Mouse (Mus musculus) heart, postnatal 14 days (tissue): ENCODE data around the gene Dnajc6. TPM values are rescaled to one million over a fixed set of nuclear protein-coding genes. Genes with fewer than 3 reads are reported as not detected.

Experiments used
- DNase-seq, 2 experiments: peaks; one replicate each; pipeline ENCODE4 v3.0.0; 2021 to 2022
- intact Hi-C: fragments of 180-260 bp; cut with DNase I; formaldehyde crosslinking; loops from one replicate; pipeline ENCODE4 v1.15.1; 2025
- total RNA-seq, 2 experiments: library from RNA; stranded (reverse); gene quantifications; 2 replicates each; pipeline ENCODE4 v1.2.3; 2021

The Dnajc6 gene
- total RNA-seq, 2 experiments from 2014 or later: 1.1 to 1.4 TPM

GRCm38 (mm10) chr4:101505966-101506365 lies 9.5 kb downstream of the Dnajc6 start:
- intact Hi-C loops: no loop called here

GRCm38 (mm10) chr4:101506372-101506771 lies 9.9 kb downstream of the Dnajc6 start:
- no peak for DNase-seq

More at GRCm38 (mm10) chr4:101505966-101506365, 9.5 kb downstream of the Dnajc6 start:
- DNase-seq: no peak

GRCm38 (mm10) chr4:101507571-101508422 lies 11.3 kb downstream of the Dnajc6 start:
- intact Hi-C loops: no loop called here
- DNase-seq: peak; percentile 23 to 28

More at GRCm38 (mm10) chr4:101506372-101506771, 9.9 kb downstream of the Dnajc6 start:
- intact Hi-C loops: no loop called here

GRCm38 (mm10) chr4:101508431-101508830 lies 12.0 kb downstream of the Dnajc6 start:
- intact Hi-C loops: no loop called here
- no peak for DNase-seq

- peak in 1 of 2 experiments; percentile 2 for DNase-seq
- intact Hi-C loops: no loop called here
Measured at GRCm38 (mm10) chr4:101508851-101509577, 12.6 kb downstream of the Dnajc6 start.

- intact Hi-C loops: no loop called here
- DNase-seq: no peak
Measured at GRCm38 (mm10) chr4:101510111-101510903, 13.9 kb downstream of the Dnajc6 start.

- intact Hi-C loops: no loop called here
- no peak for DNase-seq
Measured at GRCm38 (mm10) chr4:101510904-101511210, 14.4 kb downstream of the Dnajc6 start.

- intact Hi-C loops: no loop called here
- DNase-seq: no peak
Measured at GRCm38 (mm10) chr4:101511768-101512521, 15.5 kb downstream of the Dnajc6 start.

GRCm38 (mm10) chr4:101513251-101513650 lies 16.8 kb downstream of the Dnajc6 start:
- intact Hi-C loops: no loop called here
- DNase-seq: no peak

GRCm38 (mm10) chr4:101515853-101516252 lies 19.4 kb downstream of the Dnajc6 start:
- no peak for DNase-seq
- intact Hi-C loops: no loop called here

- no peak for DNase-seq
- intact Hi-C loops: no loop called here
Measured at GRCm38 (mm10) chr4:101516434-101517168, 20.2 kb downstream of the Dnajc6 start.

- no peak for DNase-seq
- intact Hi-C loops: no loop called here
Measured at GRCm38 (mm10) chr4:101531901-101532300, 35.5 kb downstream of the Dnajc6 start.

GRCm38 (mm10) chr4:101540516-101540915 lies 44.1 kb downstream of the Dnajc6 start:
- no peak for DNase-seq
- intact Hi-C loops: no loop called here

- intact Hi-C loops: no loop called here
- DNase-seq: peak; percentile 10 to 43
Measured at GRCm38 (mm10) chr4:101549958-101550591, 53.6 kb downstream of the Dnajc6 start.

GRCm38 (mm10) chr4:101550671-101551161 lies 54.3 kb downstream of the Dnajc6 start:
- intact Hi-C loops: no loop called here
- peak; percentile 49 to 72 for DNase-seq

- intact Hi-C loops: no loop called here
- no peak for DNase-seq
Measured at GRCm38 (mm10) chr4:101551425-101551824, 55.0 kb downstream of the Dnajc6 start.

- DNase-seq: no peak
- intact Hi-C loops: no loop called here
Measured at GRCm38 (mm10) chr4:101552372-101552771, 55.9 kb downstream of the Dnajc6 start.

GRCm38 (mm10) chr4:101555016-101555415 lies 58.6 kb downstream of the Dnajc6 start:
- DNase-seq: no peak

GRCm38 (mm10) chr4:101560137-101560536 lies 63.7 kb downstream of the Dnajc6 start:
- DNase-seq: no peak
- intact Hi-C loops: no loop called here

More at GRCm38 (mm10) chr4:101555016-101555415, 58.6 kb downstream of the Dnajc6 start:
- intact Hi-C loops: no loop called here
